Mouse (Mus musculus): ENCODE measurements around the gene Nup160. TPM values are rescaled to one million over a fixed set of nuclear protein-coding genes. Genes with fewer than 3 reads are reported as not detected.
A peak's percentile ranks its signal among the peaks of the same experiment; 100 is the strongest.

The Nup160 gene
- polyA plus RNA-seq, 1 experiment from 2014 or later, result 49.3 TPM

GRCm38 (mm10) chr2:90647084-90647483, 29.9 kb upstream of the Nup160 start:
- H3K4me1 ChIP-seq, result no peaks in the 10 kb centered on the region
- no peak overlapping the region for H3K4me3 ChIP-seq (replicated peaks)
- H3K36me3 ChIP-seq, result no peaks in the 10 kb centered on the region
- 77% methylated on average over 6 of the region's 6 CpGs for WGBS
- ATAC-seq (replicated peaks; ENCODE audit: low FRiP score), result no peak
- H3K9ac ChIP-seq, result no peak overlapping the region
- no peak overlapping the region for H3K27ac ChIP-seq
- no peak overlapping the region for H3K4me2 ChIP-seq
- H3K9me3 ChIP-seq (replicated peaks), result no peaks in the 10 kb centered on the region
- H3K27me3 ChIP-seq, result no peaks in the 10 kb centered on the region

GRCm38 (mm10) chr2:90649405-90649804, 27.6 kb upstream of the Nup160 start:
- Histone ChIP-seq H3K27me3 (no peaks in the 10 kb centered on the region), H3K9me3 (replicated peaks) (no peaks in the 10 kb centered on the region), H3K4me1 (no peaks in the 10 kb centered on the region), H3K4me3 (replicated peaks) (no peak overlapping the region), H3K4me2 (no peak overlapping the region), H3K27ac (no peak overlapping the region), H3K9ac (no peak overlapping the region), H3K36me3 (no peaks in the 10 kb centered on the region)
- ATAC-seq (replicated peaks; ENCODE audit: low FRiP score), result no peak
- 95% methylated on average over 3 of the region's 3 CpGs for WGBS

GRCm38 (mm10) chr2:90649965-90650364, 27.1 kb upstream of the Nup160 start:
- ATAC-seq (replicated peaks; ENCODE audit: low FRiP score), result no peak
- no peaks in the 10 kb centered on the region for H3K27me3 ChIP-seq
- H3K27ac ChIP-seq, result no peak overlapping the region
- 74% methylated on average over 4 of the region's 4 CpGs for WGBS
- no peak overlapping the region for H3K9ac ChIP-seq
- no peaks in the 10 kb centered on the region for H3K9me3 ChIP-seq (replicated peaks)
- no peaks in the 10 kb centered on the region for H3K4me1 ChIP-seq
- no peak overlapping the region for H3K4me3 ChIP-seq (replicated peaks)
- no peak overlapping the region for H3K4me2 ChIP-seq
- no peaks in the 10 kb centered on the region for H3K36me3 ChIP-seq

- ATAC-seq (replicated peaks; ENCODE audit: low FRiP score), result no peak
- Histone ChIP-seq H3K9me3 (replicated peaks) (no peaks in the 10 kb centered on the region), H3K4me2 (no peak overlapping the region), H3K4me3 (replicated peaks) (no peak overlapping the region), H3K36me3 (no peaks in the 10 kb centered on the region), H3K27ac (no peak overlapping the region), H3K4me1 (no peaks in the 10 kb centered on the region), H3K27me3 (no peaks in the 10 kb centered on the region), H3K9ac (no peak overlapping the region)
- 84% methylated on average over 9 of the region's 10 CpGs for WGBS
Measured at GRCm38 (mm10) chr2:90652101-90652500, 24.9 kb upstream of the Nup160 start.

- Histone ChIP-seq H3K27ac (no peak overlapping the region), H3K4me3 (replicated peaks) (no peak overlapping the region), H3K9ac (no peak overlapping the region), H3K27me3 (no peaks in the 10 kb centered on the region), H3K4me2 (no peak overlapping the region), H3K36me3 (no peaks in the 10 kb centered on the region), H3K9me3 (replicated peaks) (no peaks in the 10 kb centered on the region), H3K4me1 (no peaks in the 10 kb centered on the region)
- WGBS, result 57% methylated on average over 4 of the region's 4 CpGs
- ATAC-seq (replicated peaks; ENCODE audit: low FRiP score), result no peak
Measured at GRCm38 (mm10) chr2:90652993-90653392, 24.0 kb upstream of the Nup160 start.

- no peak overlapping the region for H3K27ac ChIP-seq
- no peaks in the 10 kb centered on the region for H3K27me3 ChIP-seq
- H3K4me1 ChIP-seq, result no peaks in the 10 kb centered on the region
- no peak for ATAC-seq (replicated peaks; ENCODE audit: low FRiP score)
- no peak overlapping the region for H3K4me3 ChIP-seq (replicated peaks)
- no peak overlapping the region for H3K9ac ChIP-seq
- WGBS, result 64% methylated on average over 6 of the region's 6 CpGs
- no peaks in the 10 kb centered on the region for H3K9me3 ChIP-seq (replicated peaks)
- H3K4me2 ChIP-seq, result no peak overlapping the region
- H3K36me3 ChIP-seq, result no peaks in the 10 kb centered on the region
Measured at GRCm38 (mm10) chr2:90655449-90655848, 21.6 kb upstream of the Nup160 start.

- H3K36me3 ChIP-seq, result no peaks in the 10 kb centered on the region
- H3K9me3 ChIP-seq (replicated peaks), result no peaks in the 10 kb centered on the region
- WGBS, result 76% methylated on average over 4 of the region's 4 CpGs
Measured at GRCm38 (mm10) chr2:90658613-90659012, 18.4 kb upstream of the Nup160 start.

GRCm38 (mm10) chr2:90659016-90659415, 18.0 kb upstream of the Nup160 start:
- ATAC-seq (replicated peaks; ENCODE audit: low FRiP score), result no peak
- H3K4me1 ChIP-seq, result no peaks in the 10 kb centered on the region
- no peak overlapping the region for H3K4me2 ChIP-seq
- no peaks in the 10 kb centered on the region for H3K27me3 ChIP-seq
- no peaks in the 10 kb centered on the region for H3K36me3 ChIP-seq
- H3K9me3 ChIP-seq (replicated peaks), result no peaks in the 10 kb centered on the region
- no peak overlapping the region for H3K4me3 ChIP-seq (replicated peaks)
- H3K27ac ChIP-seq, result no peak overlapping the region
- 91% methylated on average over 1 of the region's 1 CpGs for WGBS
- no peak overlapping the region for H3K9ac ChIP-seq

More at GRCm38 (mm10) chr2:90658613-90659012, 18.4 kb upstream of the Nup160 start:
- H3K27me3 ChIP-seq, result no peaks in the 10 kb centered on the region
- H3K4me3 ChIP-seq (replicated peaks), result no peak overlapping the region
- H3K9ac ChIP-seq, result no peak overlapping the region
- H3K4me1 ChIP-seq, result no peaks in the 10 kb centered on the region
- H3K4me2 ChIP-seq, result no peak overlapping the region
- no peak for ATAC-seq (replicated peaks; ENCODE audit: low FRiP score)
- H3K27ac ChIP-seq, result no peak overlapping the region

- 74% methylated on average over 3 of the region's 3 CpGs for WGBS
Measured at GRCm38 (mm10) chr2:90659639-90660038, 17.4 kb upstream of the Nup160 start.

GRCm38 (mm10) chr2:90660947-90661346, 16.1 kb upstream of the Nup160 start:
- no peak overlapping the region for H3K9ac ChIP-seq
- no peaks in the 10 kb centered on the region for H3K4me1 ChIP-seq
- H3K27ac ChIP-seq, result no peak overlapping the region
- no peaks in the 10 kb centered on the region for H3K36me3 ChIP-seq
- 0 out of 2 replicates have a peak, but pooled peaks have one; percentile 34 for ATAC-seq (replicated peaks; ENCODE audit: low FRiP score)
- 95% methylated on average over 1 of the region's 1 CpGs for WGBS
- no peak overlapping the region for H3K4me2 ChIP-seq
- H3K9me3 ChIP-seq (replicated peaks), result no peaks in the 10 kb centered on the region
- H3K4me3 ChIP-seq (replicated peaks), result no peak overlapping the region
- H3K27me3 ChIP-seq, result no peaks in the 10 kb centered on the region

More at GRCm38 (mm10) chr2:90659639-90660038, 17.4 kb upstream of the Nup160 start:
- Histone ChIP-seq H3K36me3 (no peaks in the 10 kb centered on the region), H3K27ac (no peak overlapping the region), H3K9me3 (replicated peaks) (no peaks in the 10 kb centered on the region), H3K4me1 (no peaks in the 10 kb centered on the region), H3K4me2 (no peak overlapping the region), H3K4me3 (replicated peaks) (no peak overlapping the region), H3K9ac (no peak overlapping the region), H3K27me3 (no peaks in the 10 kb centered on the region)
- no peak for ATAC-seq (replicated peaks; ENCODE audit: low FRiP score)

- Histone ChIP-seq H3K9me3 (replicated peaks) (no peaks in the 10 kb centered on the region), H3K4me3 (replicated peaks) (no peak overlapping the region)
- WGBS, result 34% methylated on average over 3 of the region's 3 CpGs
Measured at GRCm38 (mm10) chr2:90661426-90661825, 15.6 kb upstream of the Nup160 start.

GRCm38 (mm10) chr2:90666591-90667387, 10.2 kb upstream of the Nup160 start:
- 0 out of 2 replicates have a peak, but pooled peaks have one; percentile 13 for ATAC-seq (replicated peaks; ENCODE audit: low FRiP score)
- H3K27ac ChIP-seq, result no peak overlapping the region

More at GRCm38 (mm10) chr2:90661426-90661825, 15.6 kb upstream of the Nup160 start:
- Histone ChIP-seq H3K36me3 (no peaks in the 10 kb centered on the region), H3K4me2 (no peak overlapping the region), H3K27ac (no peak overlapping the region), H3K27me3 (no peaks in the 10 kb centered on the region), H3K9ac (no peak overlapping the region), H3K4me1 (no peaks in the 10 kb centered on the region)
- peak; percentile 83 for ATAC-seq (replicated peaks; ENCODE audit: low FRiP score)

More at GRCm38 (mm10) chr2:90666591-90667387, 10.2 kb upstream of the Nup160 start:
- H3K9me3 ChIP-seq (replicated peaks), result 0 out of 2 replicates have a peak, but pooled peaks cover 4% of the 10 kb centered on the region
- H3K9ac ChIP-seq, result no peak overlapping the region
- peaks cover 13% of the 10 kb centered on the region for H3K4me1 ChIP-seq
- H3K36me3 ChIP-seq, result no peaks in the 10 kb centered on the region
- H3K4me2 ChIP-seq, result no peak overlapping the region
- H3K4me3 ChIP-seq (replicated peaks), result no peak overlapping the region
- H3K27me3 ChIP-seq, result no peaks in the 10 kb centered on the region
- 58% methylated on average over 11 of the region's 11 CpGs for WGBS
